Mouse (Mus musculus) urinary bladder, postnatal 25 days (tissue): ENCODE measurements at regions not wholly inside any gene's neighbourhood (a gene's known extent, or its start where the extent isn't known, plus 50 kb on each side); places are given as distances from the start of the nearest gene placed in this dataset.

Source experiments
- DNase-seq: peaks from one replicate; pipeline ENCODE4 v3.0.0; 2022; ENCODE audit warnings: low spot score

GRCm38 (mm10) chr2:105528535-105528934 is 129.4 kb upstream of the Rcn1 start:
- no peak for DNase-seq

- DNase-seq = no peak
These were observed 124.6 kb upstream of the Pax6 start for GRCm38 (mm10) chr2:105544099-105544498.

GRCm38 (mm10) chr2:105552092-105552491 is 116.6 kb upstream of the Pax6 start:
- DNase-seq = no peak

GRCm38 (mm10) chr2:105586782-105587181 is 81.9 kb upstream of the Pax6 start:
- no peak for DNase-seq

GRCm38 (mm10) chr2:105594131-105594530 is 74.6 kb upstream of the Pax6 start:
- no peak for DNase-seq

- no peak for DNase-seq
These were observed 64.1 kb upstream of the Pax6 start for GRCm38 (mm10) chr2:105604553-105605116.

- DNase-seq = no peak
These were observed 60.6 kb upstream of the Pax6 start for GRCm38 (mm10) chr2:105607969-105608538.

- DNase-seq = no peak
These were observed 59.9 kb upstream of the Pax6 start for GRCm38 (mm10) chr2:105608756-105609155.

GRCm38 (mm10) chr2:105611014-105611413 is 57.7 kb upstream of the Pax6 start:
- DNase-seq = no peak

- no peak for DNase-seq
These were observed 57.0 kb upstream of the Pax6 start for GRCm38 (mm10) chr2:105611651-105612050.

GRCm38 (mm10) chr2:105612051-105612664 is 56.5 kb upstream of the Pax6 start:
- no peak for DNase-seq

GRCm38 (mm10) chr2:105612706-105613105 is 56.0 kb upstream of the Pax6 start:
- no peak for DNase-seq

GRCm38 (mm10) chr2:105613243-105613642 is 55.5 kb upstream of the Pax6 start:
- no peak for DNase-seq

- DNase-seq = no peak
These were observed 52.6 kb upstream of the Pax6 start for GRCm38 (mm10) chr2:105615891-105616733.
